Mouse (Mus musculus) left cerebral cortex, postnatal 10 days (tissue): Measurements from ENCODE around the gene Wwox. TPM values are rescaled to one million over a fixed set of nuclear protein-coding genes. Genes with fewer than 3 reads are reported as not detected.

Source experiments
- DNase-seq, 2 experiments: peaks; one replicate each; pipeline ENCODE4 v3.0.0; 2021 to 2022; ENCODE audit warnings: low spot score in 2 of 2, mixed read lengths in 1 of 2; ENCODE audit errors: extremely low spot score in 1 of 2
- intact Hi-C: fragments of 180-260 bp; cut with DNase I; formaldehyde crosslinking; loops from one replicate; pipeline ENCODE4 v1.15.1; 2025
- total RNA-seq, 2 experiments: library from RNA; stranded (reverse); gene quantifications; 2 replicates each; pipeline ENCODE4 v1.2.3; 2021

The Wwox gene
- 10 to 100 TPM; 12.5 to 13.4 TPM for total RNA-seq

GRCm38 (mm10) chr8:114439334-114440204 lies at the start of gene Wwox:
TSS of gene Wwox (plus strand) at chr8:114439655.
- intact Hi-C loops: loop anchor here (2.0 to 10.0 kb wide), 4 partner anchors 359 to 1925 kb away; no protein-coding TSS in a partner anchor
- DNase-seq: peak; percentile 98 to 99

- DNase-seq: no peak
- intact Hi-C loops: no loop called here
Observed at GRCm38 (mm10) chr8:114390465-114391254, 48.8 kb upstream of the Wwox start.

DNA sequence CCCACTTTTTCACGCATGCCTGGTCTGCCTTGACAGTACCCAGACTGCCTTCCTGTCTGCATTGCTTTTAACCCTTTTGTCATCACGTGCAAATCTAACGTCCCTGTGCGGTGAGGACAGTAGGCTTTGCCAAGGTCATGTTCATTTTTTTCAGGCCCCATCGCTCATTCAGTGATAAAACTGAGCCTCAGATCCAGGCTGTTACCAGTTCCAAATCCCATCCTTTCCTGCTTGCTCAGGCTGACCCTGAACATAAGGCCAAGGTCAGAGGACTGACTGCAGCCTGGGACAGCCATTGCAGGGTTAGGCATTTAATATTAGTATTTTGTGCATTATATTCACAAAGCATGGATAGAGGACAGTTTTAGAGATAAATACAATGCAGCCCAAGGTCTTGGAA lies 41.1 kb upstream of the Wwox start:
- intact Hi-C loops: no loop called here
- DNase-seq: no peak

- DNase-seq: no peak
- intact Hi-C loops: no loop called here
Observed at GRCm38 (mm10) chr8:114399273-114399672, 40.2 kb upstream of the Wwox start.

DNA sequence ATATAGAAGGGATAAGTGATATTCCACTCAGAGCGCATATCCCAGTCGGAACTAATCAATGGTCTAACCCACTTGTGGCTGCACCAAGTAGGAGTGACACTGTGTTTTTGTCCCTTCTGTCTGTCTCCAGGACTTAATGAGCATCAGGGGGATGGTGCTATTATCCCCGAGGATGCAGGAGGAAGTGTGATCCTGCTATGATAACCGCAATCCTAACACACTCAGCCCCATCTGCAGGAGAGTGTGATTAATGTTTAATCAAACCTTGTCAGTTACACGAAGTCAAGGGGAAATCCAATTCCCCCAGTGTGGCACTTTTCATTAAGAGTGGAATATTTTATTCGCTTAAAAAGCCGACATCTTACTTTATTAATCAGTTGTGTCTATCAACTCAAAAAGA lies 37.8 kb upstream of the Wwox start:
- DNase-seq: no peak
- intact Hi-C loops: no loop called here

DNA sequence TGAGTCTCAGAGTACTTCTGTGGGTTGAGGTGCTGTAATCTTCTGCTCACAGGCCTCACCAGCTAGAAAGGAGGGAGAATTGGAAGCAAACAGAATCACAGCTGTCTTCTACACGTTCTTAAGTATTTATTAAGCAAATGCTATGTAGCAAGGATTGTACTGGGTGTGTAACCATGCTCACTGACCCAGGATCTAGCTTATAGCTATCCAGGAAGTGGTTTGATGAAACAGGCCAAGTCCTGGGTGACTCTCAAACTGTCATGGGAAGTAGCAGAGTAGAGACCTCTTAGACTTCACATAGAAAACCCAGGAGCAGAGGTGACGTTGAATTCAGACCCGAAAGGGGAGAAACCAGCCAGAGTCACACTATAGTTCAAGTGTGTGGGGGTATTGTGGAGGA lies 28.0 kb upstream of the Wwox start:
- intact Hi-C loops: no loop called here
- DNase-seq: no peak

DNA sequence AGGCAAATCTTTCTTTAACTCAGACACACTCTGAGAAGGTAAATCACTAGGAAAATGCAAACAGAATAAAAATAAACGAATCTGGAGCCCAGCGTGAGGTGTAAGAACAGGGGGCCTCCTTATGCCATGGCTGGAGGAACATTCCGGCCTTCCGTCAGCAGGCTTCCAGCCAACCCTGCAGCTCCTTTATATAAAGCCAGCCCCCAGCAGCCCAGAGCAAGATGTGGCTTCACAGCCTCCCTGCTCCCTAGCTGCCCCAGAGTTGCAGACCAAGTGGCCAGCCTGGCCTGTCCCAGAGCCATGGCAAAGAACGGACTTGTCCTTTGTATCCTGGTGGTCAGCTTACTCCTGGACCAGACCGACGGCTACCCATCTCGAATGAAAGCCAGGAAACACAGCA lies 21.7 kb upstream of the Wwox start, which contains the start of gene Clec3a:
Clec3a (plus strand) TSS at position 301 of the 400 bp plus-strand sequence.
- DNase-seq: no peak
- intact Hi-C loops: no loop called here

- DNase-seq: no peak
- intact Hi-C loops: no loop called here
Observed at GRCm38 (mm10) chr8:114418486-114418885, 21.0 kb upstream of the Wwox start.

DNA sequence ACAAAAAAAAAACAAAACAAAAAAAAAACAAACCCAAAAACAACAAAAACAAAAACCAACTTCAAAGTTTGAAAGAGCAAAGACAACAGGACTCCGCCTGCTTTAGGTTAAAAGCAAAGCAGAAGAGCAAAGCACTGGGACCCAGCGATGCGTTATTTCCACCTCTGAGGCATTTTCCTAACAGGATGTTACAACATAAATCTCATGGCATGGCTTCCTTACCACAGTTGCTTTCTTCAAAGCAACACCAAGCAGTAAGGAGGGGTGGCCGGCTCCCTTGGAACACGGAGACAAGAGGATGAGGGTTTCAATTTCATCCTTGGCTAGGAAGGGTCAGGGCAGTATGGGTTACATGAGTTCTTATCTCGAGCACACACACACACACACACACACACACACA lies 20.6 kb upstream of the Wwox start:
- intact Hi-C loops: no loop called here

DNA sequence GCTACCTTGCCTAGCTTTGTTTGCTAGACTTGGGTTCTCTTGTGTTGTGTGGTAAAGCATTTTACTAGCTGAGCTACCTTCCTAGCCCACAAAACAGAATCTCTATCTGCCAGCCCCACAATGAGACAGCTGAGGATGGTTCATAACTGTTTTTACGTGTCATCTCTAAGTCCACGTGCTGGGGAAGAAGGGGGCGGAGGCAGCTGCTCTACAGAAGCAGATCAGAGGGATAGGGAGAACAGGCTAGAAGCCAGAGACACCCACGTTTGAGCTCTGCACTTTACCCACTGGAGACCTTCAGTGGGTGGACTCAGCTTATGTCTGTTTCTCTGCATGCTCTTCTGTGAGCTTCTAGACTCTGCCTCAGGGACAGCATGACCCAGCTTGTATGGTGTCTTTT lies 17.9 kb upstream of the Wwox start:
- intact Hi-C loops: no loop called here
- DNase-seq: no peak

More for the DNA sequence above, 20.6 kb upstream of the Wwox start:
- DNase-seq: no peak

- intact Hi-C loops: loop anchor here (2.0 kb wide), 3 partner anchors 357 to 773 kb away; no protein-coding TSS in a partner anchor
Observed at GRCm38 (mm10) chr8:114438236-114438635, 1.2 kb upstream of the Wwox start.

GRCm38 (mm10) chr8:114440205-114440589 lies 742 bp downstream of the Wwox start:
- intact Hi-C loops: loop anchor here (10.0 kb wide), 1 partner anchor 1925 kb away; no protein-coding TSS in a partner anchor
- no peak for DNase-seq

More at GRCm38 (mm10) chr8:114438236-114438635, 1.2 kb upstream of the Wwox start:
- DNase-seq: peak; percentile 46 to 56

GRCm38 (mm10) chr8:114441616-114442015 lies 2.2 kb downstream of the Wwox start:
- intact Hi-C loops: loop anchor here (10.0 kb wide), 1 partner anchor 1923 kb away; no protein-coding TSS in a partner anchor

DNA sequence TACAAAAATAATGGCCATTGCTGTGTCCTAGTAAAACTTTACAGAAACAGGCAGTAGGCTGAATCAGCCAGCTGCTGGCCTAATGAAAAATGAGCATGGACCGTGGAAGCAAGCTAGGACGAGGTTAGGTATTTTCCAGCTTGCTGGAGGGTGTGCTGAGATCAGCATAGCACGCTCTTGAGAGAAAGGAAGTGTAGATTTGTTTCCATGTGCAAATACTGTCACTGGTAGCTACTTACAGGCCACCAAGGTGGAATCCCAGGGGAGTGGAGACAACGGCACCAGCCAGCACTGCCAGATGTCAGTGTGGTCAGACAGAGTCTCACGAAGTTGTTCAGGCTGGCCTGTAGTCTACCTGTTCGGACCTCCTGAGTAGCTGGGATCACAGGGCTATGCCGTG lies 7.4 kb downstream of the Wwox start:
- intact Hi-C loops: loop anchor here (10.0 kb wide), 1 partner anchor 1918 kb away; no protein-coding TSS in a partner anchor
- DNase-seq: no peak

More at GRCm38 (mm10) chr8:114441616-114442015, 2.2 kb downstream of the Wwox start:
- DNase-seq: no peak

DNA sequence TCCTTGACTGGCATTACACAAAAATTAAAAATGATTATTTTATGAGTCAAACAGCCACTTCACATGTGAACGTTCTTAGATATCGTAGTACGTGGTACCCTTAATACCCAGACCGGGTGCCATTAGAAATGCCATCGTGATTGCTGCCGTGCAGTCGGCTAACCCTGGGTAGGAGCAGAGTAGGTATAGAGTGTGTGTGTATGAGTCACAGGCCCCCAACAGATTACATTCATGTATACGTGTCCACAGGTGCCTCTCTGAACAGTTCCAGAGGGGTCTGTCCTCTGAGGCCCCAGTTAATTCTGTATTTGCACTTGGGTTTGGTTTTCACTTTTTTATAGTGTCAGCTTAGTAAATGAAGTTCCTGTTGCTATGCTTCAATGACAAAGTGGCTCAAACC lies 12.8 kb downstream of the Wwox start:
- no peak for DNase-seq
- intact Hi-C loops: loop anchor here (5.0 to 10.0 kb wide), 3 partner anchors 523 to 1985 kb away; partner anchors contain the start of gene Maf

GRCm38 (mm10) chr8:114452781-114453221 lies 13.3 kb downstream of the Wwox start:
- DNase-seq: peak; percentile 62 to 71
- intact Hi-C loops: loop anchor here (5.0 to 10.0 kb wide), 3 partner anchors 522 to 1984 kb away; partner anchors contain the start of gene Maf

- intact Hi-C loops: loop anchor here (10.0 kb wide), 1 partner anchor 519 kb away; no protein-coding TSS in a partner anchor
Observed at GRCm38 (mm10) chr8:114455302-114455701, 15.8 kb downstream of the Wwox start.

GRCm38 (mm10) chr8:114455953-114456352 lies 16.5 kb downstream of the Wwox start:
- intact Hi-C loops: loop anchor here (10.0 kb wide), 1 partner anchor 519 kb away; no protein-coding TSS in a partner anchor
- DNase-seq: no peak

More at GRCm38 (mm10) chr8:114455302-114455701, 15.8 kb downstream of the Wwox start:
- DNase-seq: no peak
